Mouse (Mus musculus): ENCODE measurements at regions not wholly inside any gene's neighbourhood (a gene's known extent, or its start where the extent isn't known, plus 50 kb on each side); places are given as distances from the start of the nearest gene placed in this dataset.

GRCm38 (mm10) chr1:177382596-177383190 lies 59.5 kb upstream of the Zbtb18 start:
- Histone ChIP-seq H3K27ac (ENCODE audit: insufficient read depth, low read length) (no peak overlapping the region), H3K4me3 (ENCODE audit: insufficient read depth, low read length) (no peak overlapping the region), H3K4me1 (ENCODE audit: control insufficient read depth, insufficient read depth, low read length) (peaks cover 5% of the 10 kb centered on the region; the same call in 1 of the 2 replicates)
- TF ChIP-seq POLR2A (IDR thresholded peaks at IDR 0.05; ENCODE audit: extremely low read depth, insufficient read depth, low read length) (no peak), CTCF (IDR thresholded peaks at IDR 0.05; ENCODE audit: extremely low read depth, insufficient read depth, low read length) (no peak)

- Histone ChIP-seq H3K4me1 (ENCODE audit: control insufficient read depth, insufficient read depth, low read length) (peaks cover 6% of the 10 kb centered on the region; the same call in 1 of the 2 replicates), H3K4me3 (ENCODE audit: insufficient read depth, low read length) (no peak overlapping the region), H3K27ac (ENCODE audit: insufficient read depth, low read length) (no peak overlapping the region)
- TF ChIP-seq POLR2A (IDR thresholded peaks at IDR 0.05; ENCODE audit: extremely low read depth, insufficient read depth, low read length) (no peak), CTCF (IDR thresholded peaks at IDR 0.05; ENCODE audit: extremely low read depth, insufficient read depth, low read length) (no peak)
Measured at GRCm38 (mm10) chr1:177382147-177382546, 60.0 kb upstream of the Zbtb18 start.

- peaks cover 6% of the 10 kb centered on the region; the same call in 1 of the 2 replicates for H3K4me1 ChIP-seq (ENCODE audit: control insufficient read depth, insufficient read depth, low read length)
- no peak overlapping the region for H3K27ac ChIP-seq (ENCODE audit: insufficient read depth, low read length)
- TF ChIP-seq POLR2A (IDR thresholded peaks at IDR 0.05; ENCODE audit: extremely low read depth, insufficient read depth, low read length) (no peak), CTCF (IDR thresholded peaks at IDR 0.05; ENCODE audit: extremely low read depth, insufficient read depth, low read length) (no peak)
- H3K4me3 ChIP-seq (ENCODE audit: insufficient read depth, low read length): no peak overlapping the region
Measured at GRCm38 (mm10) chr1:177378112-177378511, 64.0 kb upstream of the Zbtb18 start.

- Histone ChIP-seq H3K4me1 (ENCODE audit: control insufficient read depth, insufficient read depth, low read length) (peaks cover 2% of the 10 kb centered on the region; the same call in 1 of the 2 replicates), H3K4me3 (ENCODE audit: insufficient read depth, low read length) (no peak overlapping the region), H3K27ac (ENCODE audit: insufficient read depth, low read length) (no peak overlapping the region)
- TF ChIP-seq CTCF (IDR thresholded peaks at IDR 0.05; ENCODE audit: extremely low read depth, insufficient read depth, low read length) (no peak), POLR2A (IDR thresholded peaks at IDR 0.05; ENCODE audit: extremely low read depth, insufficient read depth, low read length) (no peak)
Measured at GRCm38 (mm10) chr1:177373226-177373825, 68.8 kb upstream of the Zbtb18 start.

- Histone ChIP-seq H3K27ac (ENCODE audit: insufficient read depth, low read length) (no peak overlapping the region), H3K4me3 (ENCODE audit: insufficient read depth, low read length) (no peak overlapping the region), H3K4me1 (ENCODE audit: control insufficient read depth, insufficient read depth, low read length) (no peaks in the 10 kb centered on the region)
- TF ChIP-seq CTCF (IDR thresholded peaks at IDR 0.05; ENCODE audit: extremely low read depth, insufficient read depth, low read length): no peak
Measured at GRCm38 (mm10) chr1:177372066-177372465, 70.1 kb upstream of the Zbtb18 start.

- H3K27ac ChIP-seq (ENCODE audit: insufficient read depth, low read length): no peak overlapping the region
- H3K4me3 ChIP-seq (ENCODE audit: insufficient read depth, low read length): no peak overlapping the region
- peaks cover 3% of the 10 kb centered on the region for H3K4me1 ChIP-seq (ENCODE audit: control insufficient read depth, insufficient read depth, low read length)
- TF ChIP-seq POLR2A (IDR thresholded peaks at IDR 0.05; ENCODE audit: extremely low read depth, insufficient read depth, low read length) (no peak), CTCF (IDR thresholded peaks at IDR 0.05; ENCODE audit: extremely low read depth, insufficient read depth, low read length) (no peak)
Measured at GRCm38 (mm10) chr1:177367864-177368610, 74.1 kb upstream of the Zbtb18 start.

- Histone ChIP-seq H3K4me3 (ENCODE audit: insufficient read depth, low read length) (no peak overlapping the region), H3K4me1 (ENCODE audit: control insufficient read depth, insufficient read depth, low read length) (peaks cover 3% of the 10 kb centered on the region), H3K27ac (ENCODE audit: insufficient read depth, low read length) (no peak overlapping the region)
- no peak for TF ChIP-seq POLR2A (IDR thresholded peaks at IDR 0.05; ENCODE audit: extremely low read depth, insufficient read depth, low read length)
- TF ChIP-seq CTCF (IDR thresholded peaks at IDR 0.05; ENCODE audit: extremely low read depth, insufficient read depth, low read length): no peak
Measured at GRCm38 (mm10) chr1:177366914-177367313, 75.2 kb upstream of the Zbtb18 start.

GRCm38 (mm10) chr1:177366475-177366874 lies 75.7 kb upstream of the Zbtb18 start:
- TF ChIP-seq CTCF (IDR thresholded peaks at IDR 0.05; ENCODE audit: extremely low read depth, insufficient read depth, low read length) (no peak), POLR2A (IDR thresholded peaks at IDR 0.05; ENCODE audit: extremely low read depth, insufficient read depth, low read length) (no peak)
- peaks cover 3% of the 10 kb centered on the region for H3K4me1 ChIP-seq (ENCODE audit: control insufficient read depth, insufficient read depth, low read length)
- no peak overlapping the region for H3K27ac ChIP-seq (ENCODE audit: insufficient read depth, low read length)
- no peak overlapping the region for H3K4me3 ChIP-seq (ENCODE audit: insufficient read depth, low read length)

GRCm38 (mm10) chr1:177364355-177364754 lies 77.8 kb upstream of the Zbtb18 start:
- Histone ChIP-seq H3K4me3 (ENCODE audit: insufficient read depth, low read length) (no peak overlapping the region), H3K4me1 (ENCODE audit: control insufficient read depth, insufficient read depth, low read length) (peaks cover 3% of the 10 kb centered on the region), H3K27ac (ENCODE audit: insufficient read depth, low read length) (no peak overlapping the region)
- no peak for TF ChIP-seq POLR2A (IDR thresholded peaks at IDR 0.05; ENCODE audit: extremely low read depth, insufficient read depth, low read length)
- no peak for TF ChIP-seq CTCF (IDR thresholded peaks at IDR 0.05; ENCODE audit: extremely low read depth, insufficient read depth, low read length)

- no peak overlapping the region for H3K27ac ChIP-seq (ENCODE audit: insufficient read depth, low read length)
- TF ChIP-seq CTCF (IDR thresholded peaks at IDR 0.05; ENCODE audit: extremely low read depth, insufficient read depth, low read length) (no peak), POLR2A (IDR thresholded peaks at IDR 0.05; ENCODE audit: extremely low read depth, insufficient read depth, low read length) (no peak)
- H3K4me3 ChIP-seq (ENCODE audit: insufficient read depth, low read length): no peak overlapping the region
- peaks cover 3% of the 10 kb centered on the region for H3K4me1 ChIP-seq (ENCODE audit: control insufficient read depth, insufficient read depth, low read length)
Measured at GRCm38 (mm10) chr1:177362398-177362797, 79.8 kb upstream of the Zbtb18 start.
